Mouse (Mus musculus): ENCODE data around the gene Ptdss2. TPM values are rescaled to one million over a fixed set of nuclear protein-coding genes. Genes with fewer than 3 reads are reported as not detected.
A peak's percentile ranks its signal among the peaks of the same experiment; 100 is the strongest.

The Ptdss2 gene
- total RNA-seq, 2 experiments from 2014 or later, result 40.2 to 42.5 TPM

GRCm38 (mm10) chr7:141173323-141173850 is 51.2 kb downstream of the Ptdss2 start:
- DNase-seq, result no peak

- no peak for DNase-seq
Measured at GRCm38 (mm10) chr7:141175068-141175467, 52.9 kb downstream of the Ptdss2 start.

GRCm38 (mm10) chr7:141176173-141176572 is 54.0 kb downstream of the Ptdss2 start:
- DNase-seq, result peak; percentile 91

GRCm38 (mm10) chr7:141188194-141188593 is 66.0 kb downstream of the Ptdss2 start:
- DNase-seq, result no peak

- no peak for DNase-seq
Measured at GRCm38 (mm10) chr7:141188733-141189132, 66.6 kb downstream of the Ptdss2 start.

GRCm38 (mm10) chr7:141190220-141190619 is 68.0 kb downstream of the Ptdss2 start:
- DNase-seq, result no peak

- DNase-seq, result peak; percentile 49
Measured at GRCm38 (mm10) chr7:141191036-141191435, 68.9 kb downstream of the Ptdss2 start.

- DNase-seq, result no peak
Measured at GRCm38 (mm10) chr7:141191796-141192685, 69.9 kb downstream of the Ptdss2 start.

GRCm38 (mm10) chr7:141192776-141193347 is 70.7 kb downstream of the Ptdss2 start:
- DNase-seq, result no peak

GRCm38 (mm10) chr7:141193348-141193856 is 71.2 kb downstream of the Ptdss2 start:
- peak; percentile 54 for DNase-seq

GRCm38 (mm10) chr7:141193948-141194347 is 71.8 kb downstream of the Ptdss2 start, which contains the start of the genes Hras and Lrrc56:
Gene Hras, minus strand, starts transcription at chr7:141194005.
Gene Lrrc56, plus strand, starts transcription at chr7:141194157.
- DNase-seq, result peak; percentile 99

GRCm38 (mm10) chr7:141194409-141194808 is 72.2 kb downstream of the Ptdss2 start:
- no peak for DNase-seq

- DNase-seq, result peak; percentile 91
Measured at GRCm38 (mm10) chr7:141194830-141195229, 72.6 kb downstream of the Ptdss2 start.

- no peak for DNase-seq
Measured at GRCm38 (mm10) chr7:141195754-141196153, 73.6 kb downstream of the Ptdss2 start.

- no peak for DNase-seq
Measured at GRCm38 (mm10) chr7:141196619-141197282, 74.6 kb downstream of the Ptdss2 start.

- DNase-seq, result no peak
Measured at GRCm38 (mm10) chr7:141198121-141198520, 75.9 kb downstream of the Ptdss2 start.

GRCm38 (mm10) chr7:141204546-141204945 is 82.4 kb downstream of the Ptdss2 start:
- no peak for DNase-seq

GRCm38 (mm10) chr7:141205504-141205903 is 83.3 kb downstream of the Ptdss2 start:
- no peak for DNase-seq

GRCm38 (mm10) chr7:141206182-141206937 is 84.2 kb downstream of the Ptdss2 start:
- no peak for DNase-seq
